Mouse (Mus musculus) heart, adult 2 months (tissue): ENCODE measurements around the gene Camk1d. TPM values are rescaled to one million over a fixed set of nuclear protein-coding genes. Genes with fewer than 3 reads are reported as not detected.

Source experiments
- DNase-seq, 2 experiments: peaks; one replicate each; pipeline ENCODE4 v3.0.0; 2021
- H3K27ac ChIP-seq: fragments of 200-600 bp; 2 replicates; pipeline ENCODE4 v1.8.1; 2022
- H3K27me3 ChIP-seq: fragments of 200-500 bp; 2 replicates; pipeline ENCODE4 v1.6.1; 2012; ENCODE audit warnings: mild to moderate bottlenecking, low read length, inconsistent platforms, mixed read lengths; ENCODE audit not compliant: control insufficient read depth, insufficient read depth
- H3K36me3 ChIP-seq: fragments of 200-500 bp; 2 replicates; pipeline ENCODE4 v1.6.1; 2012; ENCODE audit warnings: low read length, inconsistent platforms; ENCODE audit not compliant: control insufficient read depth, insufficient read depth
- H3K4me1 ChIP-seq: fragments of 200-500 bp; 2 replicates; pipeline ENCODE4 v1.6.1; 2011; ENCODE audit warnings: low read length; ENCODE audit not compliant: control insufficient read depth, insufficient read depth
- H3K4me3 ChIP-seq: fragments of 200-600 bp; 2 replicates; pipeline ENCODE4 v1.8.1; 2022
- H3K79me2 ChIP-seq: fragments of 200-500 bp; replicated peaks from 2 replicates; pipeline ENCODE4 v1.6.1; 2012; ENCODE audit warnings: mild to moderate bottlenecking, inconsistent platforms, low read length, moderate library complexity, mixed read lengths; ENCODE audit not compliant: control insufficient read depth, insufficient read depth
- H3K9ac ChIP-seq: fragments of 200-500 bp; 2 replicates; pipeline ENCODE4 v1.6.1; 2012; ENCODE audit warnings: low read depth, mild to moderate bottlenecking, control low read depth, inconsistent platforms, low read length, mixed read lengths
- CTCF ChIP-seq: fragments of 200-600 bp; IDR thresholded peaks from 2 replicates; pipeline ENCODE4 v1.8.1; 2022; ENCODE audit warnings: antibody characterized with exemption, mild to moderate bottlenecking, moderate library complexity
- EP300 ChIP-seq: fragments of 200-500 bp; IDR thresholded peaks from 2 replicates; pipeline ENCODE4 v1.6.1; 2011; ENCODE audit warnings: low read depth, low read length, control low read depth; ENCODE audit not compliant: insufficient read depth
- POLR2A ChIP-seq: fragments of 200-500 bp; IDR thresholded peaks from 2 replicates; pipeline ENCODE4 v1.6.1; 2011; ENCODE audit warnings: mild to moderate bottlenecking, low read depth, low read length, control low read depth; ENCODE audit not compliant: insufficient read depth
- WGBS: fragments of 180-500 bp; shearing (Covaris S2); methylation state at CpG from one replicate; pipeline ENCODE4 v1.1.7; 2018; 5-methylcytosine and 5-hydroxymethylcytosine counted together
- intact Hi-C: fragments of 180-260 bp; cut with DNase I; formaldehyde crosslinking; loops from one replicate; pipeline ENCODE4 v1.15.1; 2025
- polyA plus RNA-seq: library from polyadenylated mRNA; depleted of rRNA; stranded (reverse); fragments of >200 nt; gene quantifications from 2 replicates; pipeline ENCODE4 v1.2.3, GENCODE M21; 2012
- total RNA-seq, 2 experiments: library from RNA; stranded (reverse); gene quantifications; 2 replicates each; pipeline ENCODE4 v1.2.3; 2021

The Camk1d gene
- total and polyA plus RNA-seq, 3 experiments, result 2.5 to 4.9 (median 4.3) TPM

GRCm38 (mm10) chr2:5478709-5479108 lies 235.6 kb downstream of the Camk1d start:
- Histone ChIP-seq H3K27ac (no peak overlapping the region), H3K79me2 (no peaks in the 10 kb centered on the region), H3K36me3 (no peaks in the 10 kb centered on the region), H3K4me1 (no peaks in the 10 kb centered on the region), H3K4me3 (no peak overlapping the region), H3K27me3 (no peaks in the 10 kb centered on the region), H3K9ac (no peak overlapping the region)
- WGBS, result 83% methylated on average over 5 of the region's 5 CpGs
- TF ChIP-seq EP300, result no peak
- intact Hi-C loops, result no loop called here
- DNase-seq, result no peak

- H3K79me2 ChIP-seq, result no peaks in the 10 kb centered on the region
- TF ChIP-seq POLR2A (no peak), CTCF (peak; percentile 39), EP300 (no peak)
- no peak for DNase-seq
- no peaks in the 10 kb centered on the region for H3K36me3 ChIP-seq
- H3K27me3 ChIP-seq, result no peaks in the 10 kb centered on the region
- 93% methylated on average over 4 of the region's 4 CpGs for WGBS
- no peak overlapping the region for H3K4me3 ChIP-seq
- intact Hi-C loops, result no loop called here
- H3K4me1 ChIP-seq, result no peaks in the 10 kb centered on the region
- H3K27ac ChIP-seq, result no peak overlapping the region
- no peak overlapping the region for H3K9ac ChIP-seq
Measured at GRCm38 (mm10) chr2:5478256-5478655, 236.1 kb downstream of the Camk1d start.

GRCm38 (mm10) chr2:5477525-5477924 lies 236.8 kb downstream of the Camk1d start:
- no peak overlapping the region for H3K4me3 ChIP-seq
- no peak overlapping the region for H3K27ac ChIP-seq
- TF ChIP-seq POLR2A (no peak), CTCF (no peak), EP300 (no peak)
- H3K4me1 ChIP-seq, result no peaks in the 10 kb centered on the region
- WGBS, result 82% methylated on average over 1 of the region's 1 CpGs
- no peaks in the 10 kb centered on the region for H3K36me3 ChIP-seq
- no peaks in the 10 kb centered on the region for H3K27me3 ChIP-seq
- intact Hi-C loops, result no loop called here
- DNase-seq, result no peak
- H3K79me2 ChIP-seq, result no peaks in the 10 kb centered on the region
- H3K9ac ChIP-seq, result no peak overlapping the region

- Histone ChIP-seq H3K4me1 (no peaks in the 10 kb centered on the region), H3K27me3 (no peaks in the 10 kb centered on the region), H3K4me3 (no peak overlapping the region), H3K27ac (no peak overlapping the region), H3K36me3 (no peaks in the 10 kb centered on the region), H3K9ac (no peak overlapping the region), H3K79me2 (no peaks in the 10 kb centered on the region)
- 83% methylated on average over 4 of the region's 4 CpGs for WGBS
- no peak for DNase-seq
- no peak for TF ChIP-seq CTCF
- TF ChIP-seq EP300, result no peak
- TF ChIP-seq POLR2A, result no peak
- intact Hi-C loops, result no loop called here
Measured at GRCm38 (mm10) chr2:5469366-5469941, 244.9 kb downstream of the Camk1d start.

- no peaks in the 10 kb centered on the region for H3K27me3 ChIP-seq
- no peak overlapping the region for H3K27ac ChIP-seq
- no peak overlapping the region for H3K9ac ChIP-seq
- TF ChIP-seq CTCF, result no peak
- no peak for TF ChIP-seq POLR2A
- TF ChIP-seq EP300, result no peak
- WGBS, result 62% methylated on average over 2 of the region's 2 CpGs
- no peaks in the 10 kb centered on the region for H3K79me2 ChIP-seq
- H3K4me3 ChIP-seq, result no peak overlapping the region
- no peaks in the 10 kb centered on the region for H3K4me1 ChIP-seq
- no peak for DNase-seq
- no peaks in the 10 kb centered on the region for H3K36me3 ChIP-seq
- intact Hi-C loops, result no loop called here
Measured at GRCm38 (mm10) chr2:5467537-5467936, 246.8 kb downstream of the Camk1d start.

GRCm38 (mm10) chr2:5458671-5459235 lies 255.6 kb downstream of the Camk1d start:
- whole genome bisulfite sequencing, result 68% methylated on average over 16 of the region's 16 CpGs
- TF ChIP-seq CTCF (no peak), EP300 (no peak), POLR2A (no peak)
- Histone ChIP-seq H3K36me3 (no peaks in the 10 kb centered on the region), H3K79me2 (no peaks in the 10 kb centered on the region), H3K27me3 (no peaks in the 10 kb centered on the region), H3K4me1 (peaks cover 4% of the 10 kb centered on the region), H3K4me3 (no peak overlapping the region), H3K27ac (no peak overlapping the region), H3K9ac (no peak overlapping the region)
- DNase-seq, result no peak
- intact Hi-C loops, result loop anchor here (2.0 to 10.0 kb wide), 2 partner anchors 40 to 136 kb away; no protein-coding TSS in a partner anchor
